Mouse (Mus musculus): Measurements from ENCODE around the gene Cldn8. TPM values are rescaled to one million over a fixed set of nuclear protein-coding genes. Genes with fewer than 3 reads are reported as not detected.

Gene Cldn8
- polyA plus RNA-seq (2015; fragmentation: Nextera tagmentation; extraction: Ambion mirVana) = 0.05 and 0.13 TPM in 2 replicates

- no peaks in the 10 kb centered on the region for H3K36me3 ChIP-seq (replicated peaks)
- H3K4me2 ChIP-seq = no peak within 1 kb of the TSS
- H3K4me1 ChIP-seq (replicated peaks) = no peaks in the 10 kb centered on the region
- no peaks in the 10 kb centered on the region for H3K27me3 ChIP-seq
- no peaks in the 10 kb centered on the region for H3K9me3 ChIP-seq (replicated peaks)
- no peak for ATAC-seq (ENCODE audit: insufficient read depth)
- H3K27ac ChIP-seq (replicated peaks) = no peak within 1 kb of the TSS
- no peak within 1 kb of the TSS for H3K4me3 ChIP-seq (replicated peaks)
- no peak within 1 kb of the TSS for H3K9ac ChIP-seq
- WGBS (ENCODE audit: insufficient replicate concordance) = 62% methylated on average over 6 of the region's 6 CpGs
Measured at GRCm38 (mm10) chr16:88563045-88563913, at the start of gene Cldn8. Gene Cldn8, minus strand, starts transcription at chr16:88563183.

DNA sequence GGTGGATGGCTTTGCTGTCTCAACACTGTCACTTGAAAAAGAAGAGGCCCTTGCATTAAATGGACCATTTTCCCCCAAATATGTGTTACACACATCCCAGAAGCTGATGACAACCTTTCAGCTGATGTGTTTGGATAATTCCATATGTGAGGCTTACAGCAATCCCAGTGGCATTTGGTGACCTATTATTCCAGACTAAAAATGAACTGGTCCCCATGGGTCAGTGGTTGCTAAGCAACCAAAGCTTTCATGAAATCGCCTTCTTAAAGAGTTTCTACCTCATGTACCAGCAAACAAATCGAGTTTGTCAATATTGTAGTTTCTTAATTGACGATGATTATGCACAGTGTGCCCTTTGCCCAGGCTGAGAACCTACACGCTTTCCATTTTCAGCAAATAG, 49.7 kb upstream of the Cldn8 start:
- WGBS (ENCODE audit: insufficient replicate concordance) = 67% methylated on average over 4 of the region's 4 CpGs
- Histone ChIP-seq H3K4me1 (replicated peaks) (no peaks in the 10 kb centered on the region), H3K27ac (replicated peaks) (no peak overlapping the region), H3K36me3 (replicated peaks) (no peaks in the 10 kb centered on the region), H3K27me3 (no peaks in the 10 kb centered on the region), H3K4me3 (replicated peaks) (no peak overlapping the region), H3K9ac (no peak overlapping the region), H3K4me2 (no peak overlapping the region), H3K9me3 (replicated peaks) (no peaks in the 10 kb centered on the region)
- no peak for ATAC-seq (ENCODE audit: insufficient read depth)

DNA sequence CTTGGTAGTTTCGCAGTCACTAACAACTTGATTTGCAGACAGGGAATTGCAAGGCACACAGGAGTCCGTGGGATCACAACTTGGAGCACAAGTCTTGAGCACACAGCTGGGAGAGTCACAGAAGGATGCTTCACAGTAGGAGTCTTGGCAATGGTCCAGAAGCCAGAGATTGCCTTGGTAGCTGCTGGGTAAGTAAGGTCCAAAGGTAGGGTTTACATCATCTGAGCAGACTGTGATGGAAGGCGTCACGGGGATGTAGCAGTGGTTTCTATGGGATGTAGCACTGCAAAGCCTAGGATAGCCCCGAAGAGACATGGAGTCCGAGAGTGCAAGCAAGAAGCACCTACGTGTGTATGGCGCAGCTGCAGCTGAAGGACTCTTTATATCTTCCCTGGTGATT, 48.9 kb upstream of the Cldn8 start, which contains the start of gene Krtap24-1:
Gene Krtap24-1 (minus strand): TSS at position 358 of the 400 bp plus-strand sequence.
- Histone ChIP-seq H3K4me2 (no peak within 1 kb of the TSS), H3K4me1 (replicated peaks) (no peaks in the 10 kb centered on the region), H3K9me3 (replicated peaks) (no peaks in the 10 kb centered on the region), H3K27me3 (no peaks in the 10 kb centered on the region), H3K27ac (replicated peaks) (no peak within 1 kb of the TSS), H3K36me3 (replicated peaks) (no peaks in the 10 kb centered on the region), H3K9ac (no peak within 1 kb of the TSS), H3K4me3 (replicated peaks) (no peak within 1 kb of the TSS)
- WGBS (ENCODE audit: insufficient replicate concordance) = 69% methylated on average over 8 of the region's 8 CpGs
- ATAC-seq (ENCODE audit: insufficient read depth) = no peak

DNA sequence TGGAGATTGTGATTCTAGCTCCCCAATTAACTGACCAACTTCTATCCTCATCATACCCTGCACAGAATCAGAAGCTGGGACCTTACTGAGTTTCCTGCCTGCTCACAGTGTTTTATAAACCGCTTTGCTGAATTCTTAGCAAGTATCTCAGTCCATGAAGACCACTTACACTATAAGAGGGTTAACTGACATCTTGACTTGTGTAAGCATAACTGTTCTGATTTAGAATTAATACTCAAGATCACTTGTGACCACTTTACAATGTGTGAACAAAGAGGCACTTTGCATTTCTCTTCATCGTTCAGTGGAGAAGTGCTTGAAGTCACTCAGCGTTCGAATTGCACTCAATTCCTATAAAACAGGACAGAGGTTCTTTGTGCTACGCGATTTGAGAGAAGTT, 41.6 kb upstream of the Cldn8 start:
- no peak overlapping the region for H3K9ac ChIP-seq
- no peak for ATAC-seq (ENCODE audit: insufficient read depth)
- no peaks in the 10 kb centered on the region for H3K27me3 ChIP-seq
- H3K4me2 ChIP-seq = no peak overlapping the region
- no peaks in the 10 kb centered on the region for H3K9me3 ChIP-seq (replicated peaks)
- H3K27ac ChIP-seq (replicated peaks) = no peak overlapping the region
- no peak overlapping the region for H3K4me3 ChIP-seq (replicated peaks)
- H3K4me1 ChIP-seq (replicated peaks) = no peaks in the 10 kb centered on the region
- 75% methylated on average over 6 of the region's 6 CpGs for WGBS (ENCODE audit: insufficient replicate concordance)
- H3K36me3 ChIP-seq (replicated peaks) = no peaks in the 10 kb centered on the region

DNA sequence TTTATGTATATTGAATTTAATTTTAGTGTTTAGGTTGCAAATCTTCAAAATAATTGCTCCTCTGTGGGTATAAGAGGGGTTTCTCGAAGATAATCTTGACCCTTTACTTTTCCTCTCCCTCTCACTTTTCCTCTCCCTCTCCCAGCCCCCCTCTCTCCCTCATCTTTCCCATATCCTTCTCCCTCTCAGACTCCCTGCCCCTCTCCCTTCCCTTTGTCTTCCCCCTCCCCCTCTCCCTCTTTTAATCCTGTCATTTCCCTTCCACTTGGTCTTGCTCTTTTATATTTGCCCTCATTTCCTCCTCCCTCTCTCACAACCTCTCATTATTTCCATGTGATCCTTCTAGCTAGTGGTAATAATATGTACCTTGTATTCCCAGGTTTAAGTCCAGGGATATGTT, 39.5 kb upstream of the Cldn8 start:
- no peak for ATAC-seq (ENCODE audit: insufficient read depth)
- H3K27ac ChIP-seq (replicated peaks) = no peak overlapping the region
- 47% methylated on average over 1 of the region's 1 CpGs for WGBS (ENCODE audit: insufficient replicate concordance)
- no peak overlapping the region for H3K9ac ChIP-seq
- H3K9me3 ChIP-seq (replicated peaks) = no peaks in the 10 kb centered on the region
- no peak overlapping the region for H3K4me2 ChIP-seq
- no peak overlapping the region for H3K4me3 ChIP-seq (replicated peaks)
- H3K4me1 ChIP-seq (replicated peaks) = no peaks in the 10 kb centered on the region
- no peaks in the 10 kb centered on the region for H3K36me3 ChIP-seq (replicated peaks)
- no peaks in the 10 kb centered on the region for H3K27me3 ChIP-seq

GRCm38 (mm10) chr16:88600303-88600702, 37.3 kb upstream of the Cldn8 start:
- ATAC-seq (ENCODE audit: insufficient read depth) = no peak
- H3K4me2 ChIP-seq = no peak overlapping the region

GRCm38 (mm10) chr16:88599504-88600237, 36.7 kb upstream of the Cldn8 start:
- Histone ChIP-seq H3K4me3 (replicated peaks) (no peak overlapping the region), H3K27me3 (no peaks in the 10 kb centered on the region), H3K4me2 (no peak overlapping the region), H3K9ac (no peak overlapping the region), H3K9me3 (replicated peaks) (no peaks in the 10 kb centered on the region), H3K4me1 (replicated peaks) (no peaks in the 10 kb centered on the region), H3K27ac (replicated peaks) (no peak overlapping the region), H3K36me3 (replicated peaks) (no peaks in the 10 kb centered on the region)
- no peak for ATAC-seq (ENCODE audit: insufficient read depth)
- 27% methylated on average over 16 of the region's 16 CpGs for WGBS (ENCODE audit: insufficient replicate concordance)

More at GRCm38 (mm10) chr16:88600303-88600702, 37.3 kb upstream of the Cldn8 start:
- H3K36me3 ChIP-seq (replicated peaks) = no peaks in the 10 kb centered on the region
- H3K27ac ChIP-seq (replicated peaks) = no peak overlapping the region
- 51% methylated on average over 8 of the region's 8 CpGs for WGBS (ENCODE audit: insufficient replicate concordance)
- H3K27me3 ChIP-seq = no peaks in the 10 kb centered on the region
- H3K9ac ChIP-seq = no peak overlapping the region
- no peak overlapping the region for H3K4me3 ChIP-seq (replicated peaks)
- H3K9me3 ChIP-seq (replicated peaks) = no peaks in the 10 kb centered on the region
- H3K4me1 ChIP-seq (replicated peaks) = no peaks in the 10 kb centered on the region

GRCm38 (mm10) chr16:88592758-88593157, 29.8 kb upstream of the Cldn8 start:
- H3K9me3 ChIP-seq (replicated peaks) = no peaks in the 10 kb centered on the region
- no peak overlapping the region for H3K27ac ChIP-seq (replicated peaks)
- no peaks in the 10 kb centered on the region for H3K27me3 ChIP-seq
- H3K4me1 ChIP-seq (replicated peaks) = no peaks in the 10 kb centered on the region
- H3K9ac ChIP-seq = no peak overlapping the region
- no peaks in the 10 kb centered on the region for H3K36me3 ChIP-seq (replicated peaks)
- no peak for ATAC-seq (ENCODE audit: insufficient read depth)
- no peak overlapping the region for H3K4me3 ChIP-seq (replicated peaks)
- H3K4me2 ChIP-seq = no peak overlapping the region

- WGBS (ENCODE audit: insufficient replicate concordance) = 74% methylated on average over 9 of the region's 9 CpGs
- Histone ChIP-seq H3K36me3 (replicated peaks) (no peaks in the 10 kb centered on the region), H3K4me2 (no peak overlapping the region), H3K27me3 (no peaks in the 10 kb centered on the region), H3K27ac (replicated peaks) (no peak overlapping the region), H3K9me3 (replicated peaks) (0 out of 2 replicates have a peak, but pooled peaks cover 4% of the 10 kb centered on the region), H3K9ac (no peak overlapping the region), H3K4me3 (replicated peaks) (no peak overlapping the region), H3K4me1 (replicated peaks) (no peaks in the 10 kb centered on the region)
- ATAC-seq (ENCODE audit: insufficient read depth) = no peak
Measured at GRCm38 (mm10) chr16:88583338-88583737, 20.4 kb upstream of the Cldn8 start.

DNA sequence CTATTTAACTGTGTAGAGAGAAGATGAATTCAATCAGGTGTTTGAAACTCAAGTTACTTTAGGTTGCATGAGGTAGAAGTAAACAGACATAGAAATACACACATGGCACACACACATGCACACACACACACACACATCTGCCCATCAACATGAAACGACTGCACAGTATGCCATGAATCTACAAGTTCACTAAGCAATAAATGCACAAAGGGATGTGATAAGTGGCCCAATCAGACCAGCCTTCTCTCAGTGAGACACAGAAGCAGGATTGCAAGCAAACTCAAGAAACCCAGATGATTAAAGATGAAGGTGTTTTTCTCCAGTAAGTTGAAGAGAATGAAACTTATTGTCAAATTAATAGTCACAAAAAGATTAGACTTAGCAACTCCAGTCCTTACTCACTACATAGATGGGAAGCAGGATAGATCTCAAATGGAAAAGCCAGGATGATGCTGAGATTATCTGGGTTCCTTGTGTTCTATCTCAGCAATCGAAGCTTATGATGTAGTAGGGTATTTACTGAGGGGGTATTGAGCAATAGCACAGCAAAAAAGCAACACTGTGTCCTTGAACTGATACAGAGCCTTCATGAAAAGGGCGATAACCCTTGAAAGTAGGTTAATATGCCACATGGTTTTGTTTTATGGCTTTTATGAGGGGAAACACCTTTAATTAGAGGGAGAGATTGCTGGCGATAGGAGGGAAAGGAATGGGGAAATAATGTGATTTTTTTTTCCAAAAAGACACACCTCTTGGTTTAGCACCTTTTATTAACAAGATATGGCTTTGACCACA, 13.1 kb upstream of the Cldn8 start:
- 44% methylated on average over 4 of the region's 4 CpGs for WGBS (ENCODE audit: insufficient replicate concordance)

More for the DNA sequence above, 13.1 kb upstream of the Cldn8 start:
- no peak overlapping the region for H3K9ac ChIP-seq
- no peaks in the 10 kb centered on the region for H3K36me3 ChIP-seq (replicated peaks)
- H3K27me3 ChIP-seq = no peaks in the 10 kb centered on the region
- H3K4me2 ChIP-seq = no peak overlapping the region
- no peak overlapping the region for H3K27ac ChIP-seq (replicated peaks)
- no peak overlapping the region for H3K4me3 ChIP-seq (replicated peaks)
- no peaks in the 10 kb centered on the region for H3K4me1 ChIP-seq (replicated peaks)
- ATAC-seq (ENCODE audit: insufficient read depth) = no peak
- H3K9me3 ChIP-seq (replicated peaks) = 0 out of 2 replicates have a peak, but pooled peaks cover 4% of the 10 kb centered on the region
